Mouse (Mus musculus) left cerebral cortex, postnatal 36 days (tissue): Measurements from ENCODE around the gene St6galnac6. TPM values are rescaled to one million over a fixed set of nuclear protein-coding genes. Genes with fewer than 3 reads are reported as not detected.
A peak's percentile ranks its signal among the peaks of the same experiment; 100 is the strongest.

ENCODE experiments used
- DNase-seq, 2 experiments: peaks; one replicate each; pipeline ENCODE4 v3.0.0; 2021 to 2022; ENCODE audit warnings: low spot score in 2 of 2, mixed read lengths in 1 of 2
- intact Hi-C: fragments of 180-260 bp; cut with DNase I; formaldehyde crosslinking; loops from one replicate; pipeline ENCODE4 v1.15.1; 2025
- total RNA-seq, 2 experiments: library from RNA; stranded (reverse); gene quantifications; 2 replicates each; pipeline ENCODE4 v1.2.3; 2021

The St6galnac6 gene
- 100 to 1,000 TPM; 121 to 135 TPM for total RNA-seq

- DNase-seq, result no peak
- intact Hi-C loops, result no loop called here
These were observed at the start of gene St6galnac6 for GRCm38 (mm10) chr2:32599409-32599808. TSS of gene St6galnac6 (plus strand) at chr2:32599709.

GRCm38 (mm10) chr2:32549764-32550163 is 49.7 kb upstream of the St6galnac6 start:
- no peak for DNase-seq
- intact Hi-C loops, result no loop called here

- no peak for DNase-seq
- intact Hi-C loops, result no loop called here
These were observed 48.3 kb upstream of the St6galnac6 start for GRCm38 (mm10) chr2:32551236-32551635.

GRCm38 (mm10) chr2:32553592-32554148 is 45.8 kb upstream of the St6galnac6 start:
- intact Hi-C loops, result no loop called here
- DNase-seq, result no peak

GRCm38 (mm10) chr2:32555484-32555883 is 44.0 kb upstream of the St6galnac6 start:
- DNase-seq, result no peak
- intact Hi-C loops, result no loop called here

- no peak for DNase-seq
- intact Hi-C loops, result no loop called here
These were observed 43.5 kb upstream of the St6galnac6 start for GRCm38 (mm10) chr2:32556019-32556418.

GRCm38 (mm10) chr2:32559570-32559969 is 39.9 kb upstream of the St6galnac6 start:
- DNase-seq, result no peak

GRCm38 (mm10) chr2:32566536-32567063 is 32.9 kb upstream of the St6galnac6 start:
- DNase-seq, result peak in 1 of 2 experiments; percentile 63
- intact Hi-C loops, result loop anchor here (1.0 to 5.0 kb wide), 3 partner anchors 30 to 164 kb away; no protein-coding TSS in a partner anchor

More at GRCm38 (mm10) chr2:32559570-32559969, 39.9 kb upstream of the St6galnac6 start:
- intact Hi-C loops, result no loop called here

- no peak for DNase-seq
- intact Hi-C loops, result loop anchor here (5.0 kb wide), 1 partner anchor 166 kb away; no protein-coding TSS in a partner anchor
These were observed 31.4 kb upstream of the St6galnac6 start for GRCm38 (mm10) chr2:32568149-32568548.

GRCm38 (mm10) chr2:32568941-32569340 is 30.6 kb upstream of the St6galnac6 start:
- no peak for DNase-seq
- intact Hi-C loops, result loop anchor here (5.0 kb wide), 1 partner anchor 167 kb away; no protein-coding TSS in a partner anchor

- intact Hi-C loops, result no loop called here
- peak; percentile 87 to 90 for DNase-seq
These were observed 28.6 kb upstream of the St6galnac6 start, which contains the start of gene Dpm2 for GRCm38 (mm10) chr2:32570698-32571494. TSS of gene Dpm2 (plus strand) at chr2:32570858.

GRCm38 (mm10) chr2:32572196-32572595 is 27.3 kb upstream of the St6galnac6 start:
- intact Hi-C loops, result no loop called here
- no peak for DNase-seq

- no peak for DNase-seq
- intact Hi-C loops, result no loop called here
These were observed 25.0 kb upstream of the St6galnac6 start, which contains the start of gene Pip5kl1 for GRCm38 (mm10) chr2:32574497-32574896. TSS of gene Pip5kl1 (plus strand) at chr2:32574797.

- intact Hi-C loops, result loop anchor here (5.0 kb wide), 1 partner anchor 37 kb away; no protein-coding TSS in a partner anchor
- peak; percentile 74 to 75 for DNase-seq
These were observed 24.5 kb upstream of the St6galnac6 start for GRCm38 (mm10) chr2:32574901-32575585.

GRCm38 (mm10) chr2:32575586-32576160 is 23.8 kb upstream of the St6galnac6 start, which contains the start of gene 9430097D07Rik:
TSS of gene 9430097D07Rik (minus strand) at chr2:32575684.
- peak; percentile 78 to 83 for DNase-seq
- intact Hi-C loops, result loop anchor here (5.0 kb wide), 1 partner anchor 37 kb away; no protein-coding TSS in a partner anchor

- no peak for DNase-seq
- intact Hi-C loops, result loop anchor here (5.0 kb wide), 1 partner anchor 36 kb away; no protein-coding TSS in a partner anchor
These were observed 23.0 kb upstream of the St6galnac6 start for GRCm38 (mm10) chr2:32576532-32576931.

- no peak for DNase-seq
- intact Hi-C loops, result loop anchor here (5.0 kb wide), 1 partner anchor 34 kb away; no protein-coding TSS in a partner anchor
These were observed 21.1 kb upstream of the St6galnac6 start for GRCm38 (mm10) chr2:32578146-32579046.

- peak; percentile 75 to 79 for DNase-seq
- intact Hi-C loops, result no loop called here
These were observed 17.9 kb upstream of the St6galnac6 start for GRCm38 (mm10) chr2:32581450-32582095.
